Mouse (Mus musculus): Measurements from ENCODE around the gene Itih2.

DNA sequence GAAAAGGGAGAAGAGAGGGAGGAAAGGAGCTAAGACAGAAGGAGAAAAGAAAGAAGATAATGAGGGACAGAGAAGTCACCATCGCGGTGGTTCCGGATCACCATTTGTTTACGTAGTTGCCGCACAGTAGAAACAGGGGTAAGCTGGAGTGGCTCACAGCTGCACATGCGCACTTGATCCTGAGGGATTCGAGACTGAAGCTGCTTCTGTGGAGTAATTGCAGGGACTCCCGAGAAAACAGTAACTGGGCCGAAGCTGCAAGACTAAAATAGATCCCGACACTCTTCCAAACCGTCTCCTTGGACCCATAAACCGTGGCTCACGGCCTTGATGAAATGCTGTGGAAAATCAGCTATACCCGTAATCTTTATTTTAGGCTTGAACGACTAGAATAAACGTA lies 38.8 kb upstream of the Itih2 start:
- TF ChIP-seq CTCF (IDR thresholded peaks at IDR 0.05; ENCODE audit: insufficient read depth, low read depth, low read length) (no peak), POLR2A (IDR thresholded peaks at IDR 0.05; ENCODE audit: insufficient read depth, low read depth, low read length) (no peak)
